Mouse (Mus musculus) MN1 (cell line): Measurements from ENCODE around the gene Rad51b.

Source experiments
- DNase-seq: peaks from one replicate; pipeline ENCODE4 v3.0.0-alpha.2; 2016; ENCODE audit warnings: low spot score

The Rad51b gene

GRCm38 (mm10) chr12:79436892-79437291, 139.8 kb downstream of the Rad51b start:
- no peak for DNase-seq

GRCm38 (mm10) chr12:79437572-79437971, 140.5 kb downstream of the Rad51b start:
- DNase-seq = no peak

- DNase-seq = no peak
Observed at GRCm38 (mm10) chr12:79439961-79440360, 142.9 kb downstream of the Rad51b start.

- no peak for DNase-seq
Observed at GRCm38 (mm10) chr12:79441210-79442005, 144.3 kb downstream of the Rad51b start.

- DNase-seq = no peak
Observed at GRCm38 (mm10) chr12:79442126-79442525, 145.0 kb downstream of the Rad51b start.

GRCm38 (mm10) chr12:79442836-79443390, 145.8 kb downstream of the Rad51b start:
- DNase-seq = no peak

GRCm38 (mm10) chr12:79444646-79445045, 147.6 kb downstream of the Rad51b start:
- DNase-seq = no peak

GRCm38 (mm10) chr12:79447039-79447438, 150.0 kb downstream of the Rad51b start:
- no peak for DNase-seq

GRCm38 (mm10) chr12:79449817-79450411, 152.8 kb downstream of the Rad51b start:
- no peak for DNase-seq

- no peak for DNase-seq
Observed at GRCm38 (mm10) chr12:79452882-79453281, 155.8 kb downstream of the Rad51b start.

GRCm38 (mm10) chr12:79454017-79454416, 156.9 kb downstream of the Rad51b start:
- DNase-seq = no peak

- no peak for DNase-seq
Observed at GRCm38 (mm10) chr12:79455061-79455847, 158.2 kb downstream of the Rad51b start.

- no peak for DNase-seq
Observed at GRCm38 (mm10) chr12:79455848-79456164, 158.7 kb downstream of the Rad51b start.

GRCm38 (mm10) chr12:79456251-79456650, 159.2 kb downstream of the Rad51b start:
- no peak for DNase-seq

- DNase-seq = no peak
Observed at GRCm38 (mm10) chr12:79463371-79463770, 166.3 kb downstream of the Rad51b start.

- no peak for DNase-seq
Observed at GRCm38 (mm10) chr12:79470113-79470512, 173.0 kb downstream of the Rad51b start.

GRCm38 (mm10) chr12:79471868-79472267, 174.8 kb downstream of the Rad51b start:
- DNase-seq = peak; percentile 18

- no peak for DNase-seq
Observed at GRCm38 (mm10) chr12:79476413-79477046, 179.4 kb downstream of the Rad51b start.

GRCm38 (mm10) chr12:79478816-79479215, 181.7 kb downstream of the Rad51b start:
- DNase-seq = no peak

- DNase-seq = no peak
Observed at GRCm38 (mm10) chr12:79485501-79485900, 188.4 kb downstream of the Rad51b start.

- DNase-seq = peak; percentile 86
Observed at GRCm38 (mm10) chr12:79488590-79489242, 191.6 kb downstream of the Rad51b start.

- no peak for DNase-seq
Observed at GRCm38 (mm10) chr12:79490626-79491025, 193.5 kb downstream of the Rad51b start.
